Mouse (Mus musculus): ENCODE measurements around the gene Olfr1392. TPM values are rescaled to one million over a fixed set of nuclear protein-coding genes. Genes with fewer than 3 reads are reported as not detected.
"Not testable (repeated sequence)": the region's sequence is repeated elsewhere in the genome, so short reads cannot be mapped to it uniquely, and the experiment has no call there.

Olfr1392 gene
- 0.14 TPM in 1 of 2 replicates, not detected in the other for polyA plus RNA-seq (2015; fragmentation: Nextera tagmentation; extraction: Ambion mirVana)

DNA sequence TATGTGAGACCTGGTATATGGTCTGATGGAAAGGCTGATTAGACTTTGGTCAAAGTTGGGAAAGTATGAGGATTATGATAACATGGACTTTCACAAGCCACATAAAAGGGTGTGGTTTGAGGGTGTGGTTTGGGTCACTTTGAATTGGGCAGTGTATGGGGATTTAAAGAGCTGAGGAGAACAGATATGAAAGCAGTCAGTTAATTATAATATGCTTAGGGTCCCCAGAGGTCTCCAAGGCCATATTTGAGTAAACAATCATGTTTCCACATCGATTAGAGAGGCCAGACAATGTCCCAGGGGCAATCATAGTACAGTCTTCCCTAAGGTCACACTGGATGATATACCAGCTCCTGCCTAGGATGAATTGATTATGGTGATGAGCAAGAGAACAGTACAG, at the start of gene Olfr1392:
Olfr1392 (plus strand) TSS at position 301 of the 400 bp plus-strand sequence.
- WGBS = 32% methylated on average over 1 of the region's 1 CpGs
- ATAC-seq (ENCODE audit: low read depth); H3K4me3 ChIP-seq (ENCODE audit: low read length): not testable (repeated sequence)

DNA sequence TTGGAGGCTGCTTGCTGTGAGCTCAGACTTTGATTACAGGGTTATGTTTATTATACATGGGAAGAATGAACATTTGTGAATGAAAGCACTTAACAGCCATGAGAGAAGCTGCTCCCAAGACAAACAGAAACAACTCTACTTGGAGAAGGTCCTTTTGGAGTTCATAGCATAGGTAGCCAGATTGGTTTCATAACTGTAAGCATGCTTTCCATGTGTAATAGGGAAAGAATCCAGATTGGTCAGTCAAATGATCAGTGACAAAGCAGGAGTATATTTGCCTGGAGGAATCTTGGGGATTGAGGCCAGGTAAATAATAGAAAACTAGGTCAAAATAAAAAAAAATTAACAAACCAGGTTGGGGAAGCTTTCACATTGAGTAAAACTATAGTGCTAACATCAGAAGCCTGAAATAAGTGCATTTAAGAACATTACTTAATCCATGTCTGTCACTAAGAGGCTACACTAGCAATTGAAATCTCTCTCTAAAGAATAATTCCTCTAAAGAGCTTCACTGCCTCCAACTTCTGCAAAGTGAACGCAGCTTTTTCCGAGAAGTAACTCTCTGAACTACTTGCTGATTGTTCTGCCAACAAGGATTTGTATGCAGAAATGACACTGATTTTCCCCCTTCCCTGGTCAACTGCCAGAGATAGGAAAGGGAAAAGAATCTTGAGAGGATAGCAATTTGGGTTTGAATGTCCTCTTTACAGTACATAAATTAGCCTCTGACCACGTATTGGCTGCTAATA, 49.4 kb upstream of the Olfr1392 start:
- H3K9ac ChIP-seq (ENCODE audit: low read length) = no peak overlapping the region
- H3K27me3 ChIP-seq (ENCODE audit: control insufficient read depth, insufficient read depth, low read depth, low read length) = no peaks in the 10 kb centered on the region
- H3K4me2 ChIP-seq (ENCODE audit: low read depth, low read length) = no peak overlapping the region
- no peak overlapping the region for H3K27ac ChIP-seq (ENCODE audit: low read length)
- peaks cover 2% of the 10 kb centered on the region; the same call in 1 of the 2 replicates for H3K4me1 ChIP-seq (replicated peaks; ENCODE audit: control insufficient read depth, insufficient read depth, low read length)
- H3K4me3 ChIP-seq (ENCODE audit: low read length) = no peak overlapping the region
- no peaks in the 10 kb centered on the region for H3K9me3 ChIP-seq (ENCODE audit: control insufficient read depth, low read length)
- no peaks in the 10 kb centered on the region for H3K36me3 ChIP-seq (ENCODE audit: control insufficient read depth, insufficient read depth, low read length)
- WGBS = 55% methylated on average over 3 of the region's 3 CpGs
- ATAC-seq (ENCODE audit: low read depth) = no peak

More for the DNA sequence above, at the start of gene Olfr1392:
- not testable (repeated sequence) for H3K27ac ChIP-seq (ENCODE audit: low read length); H3K9me3 ChIP-seq (ENCODE audit: control insufficient read depth, low read length); H3K36me3 ChIP-seq (ENCODE audit: control insufficient read depth, insufficient read depth, low read length); H3K9ac ChIP-seq (ENCODE audit: low read length); H3K4me2 ChIP-seq (ENCODE audit: low read depth, low read length); H3K27me3 ChIP-seq (ENCODE audit: control insufficient read depth, insufficient read depth, low read depth, low read length); H3K4me1 ChIP-seq (replicated peaks; ENCODE audit: control insufficient read depth, insufficient read depth, low read length)

DNA sequence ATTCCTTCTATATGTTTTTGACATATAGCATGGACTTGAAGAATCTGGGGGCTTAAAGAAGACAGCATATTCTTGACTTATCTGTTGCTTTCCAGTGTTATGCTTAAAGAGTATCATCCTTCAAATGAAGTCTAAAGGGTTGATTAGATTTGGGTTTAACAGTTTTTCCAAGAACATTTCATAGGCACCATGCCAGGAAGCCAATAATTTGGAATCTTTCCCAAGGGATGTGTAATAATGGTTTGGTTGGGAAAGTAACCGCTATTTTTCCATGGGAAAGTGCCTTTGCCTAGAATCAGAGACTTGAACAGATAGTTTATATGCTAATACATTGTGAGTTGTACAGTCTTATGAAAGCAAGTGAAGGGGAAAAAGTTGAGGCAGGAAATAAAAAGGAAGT, 48.2 kb upstream of the Olfr1392 start:
- Histone ChIP-seq H3K4me1 (replicated peaks; ENCODE audit: control insufficient read depth, insufficient read depth, low read length) (peaks cover 2% of the 10 kb centered on the region; the same call in 1 of the 2 replicates), H3K4me2 (ENCODE audit: low read depth, low read length) (no peak overlapping the region), H3K36me3 (ENCODE audit: control insufficient read depth, insufficient read depth, low read length) (no peaks in the 10 kb centered on the region), H3K9ac (ENCODE audit: low read length) (no peak overlapping the region), H3K9me3 (ENCODE audit: control insufficient read depth, low read length) (no peaks in the 10 kb centered on the region), H3K27ac (ENCODE audit: low read length) (no peak overlapping the region), H3K4me3 (ENCODE audit: low read length) (no peak overlapping the region), H3K27me3 (ENCODE audit: control insufficient read depth, insufficient read depth, low read depth, low read length) (no peaks in the 10 kb centered on the region)
- ATAC-seq (ENCODE audit: low read depth) = no peak
- 52% methylated on average over 1 of the region's 1 CpGs for WGBS

DNA sequence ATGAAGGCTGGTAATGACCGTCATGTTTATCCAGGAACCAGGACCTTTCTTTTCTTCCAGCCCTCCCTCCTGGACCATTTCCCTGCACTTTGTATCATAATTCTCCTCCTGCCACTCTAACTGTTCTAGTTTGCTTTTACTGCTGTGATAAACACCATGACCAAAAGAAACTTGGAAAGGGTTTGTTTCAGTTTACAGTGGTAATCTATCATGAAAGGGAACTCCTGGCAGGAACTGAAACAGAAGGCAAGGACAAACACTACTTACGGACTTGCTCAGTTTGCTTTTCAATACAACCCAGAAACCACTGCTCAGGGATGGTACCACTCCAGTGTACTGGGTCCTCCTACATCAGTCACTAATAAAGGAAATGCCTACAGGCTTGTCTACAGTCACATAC, 47.5 kb upstream of the Olfr1392 start:
- H3K4me3 ChIP-seq (ENCODE audit: low read length) = no peak overlapping the region
- H3K36me3 ChIP-seq (ENCODE audit: control insufficient read depth, insufficient read depth, low read length) = no peaks in the 10 kb centered on the region
- H3K9me3 ChIP-seq (ENCODE audit: control insufficient read depth, low read length) = no peaks in the 10 kb centered on the region
- H3K27me3 ChIP-seq (ENCODE audit: control insufficient read depth, insufficient read depth, low read depth, low read length) = no peaks in the 10 kb centered on the region
- peaks cover 2% of the 10 kb centered on the region; the same call in 1 of the 2 replicates for H3K4me1 ChIP-seq (replicated peaks; ENCODE audit: control insufficient read depth, insufficient read depth, low read length)
- no peak overlapping the region for H3K27ac ChIP-seq (ENCODE audit: low read length)
- H3K4me2 ChIP-seq (ENCODE audit: low read depth, low read length) = no peak overlapping the region
- 41% methylated on average over 2 of the region's 2 CpGs for WGBS
- no peak overlapping the region for H3K9ac ChIP-seq (ENCODE audit: low read length)
- ATAC-seq (ENCODE audit: low read depth) = no peak

DNA sequence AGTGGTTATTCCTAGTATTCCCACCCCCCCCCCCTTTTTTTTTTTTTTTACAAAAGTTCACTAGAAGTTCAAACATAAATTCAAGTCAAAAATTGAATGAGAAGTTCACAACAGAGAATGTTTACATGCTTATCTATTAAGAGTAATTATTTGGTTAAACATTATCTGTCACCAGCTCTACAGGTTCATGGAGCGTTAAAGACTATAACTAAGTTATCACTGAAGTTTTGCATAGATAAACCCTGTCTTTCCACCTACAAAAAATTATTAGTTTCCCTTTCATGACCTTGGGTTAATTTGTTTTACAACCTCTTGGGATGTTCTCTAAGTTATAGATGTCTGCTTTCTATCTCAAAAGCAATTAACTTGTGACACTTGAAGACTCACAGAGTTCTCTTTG, 44.8 kb upstream of the Olfr1392 start:
- Histone ChIP-seq H3K4me2 (ENCODE audit: low read depth, low read length) (no peak overlapping the region), H3K36me3 (ENCODE audit: control insufficient read depth, insufficient read depth, low read length) (no peaks in the 10 kb centered on the region), H3K9ac (ENCODE audit: low read length) (no peak overlapping the region), H3K9me3 (ENCODE audit: control insufficient read depth, low read length) (no peaks in the 10 kb centered on the region), H3K27ac (ENCODE audit: low read length) (no peak overlapping the region), H3K4me3 (ENCODE audit: low read length) (no peak overlapping the region), H3K27me3 (ENCODE audit: control insufficient read depth, insufficient read depth, low read depth, low read length) (no peaks in the 10 kb centered on the region), H3K4me1 (replicated peaks; ENCODE audit: control insufficient read depth, insufficient read depth, low read length) (peaks cover 12% of the 10 kb centered on the region)
- no peak for ATAC-seq (ENCODE audit: low read depth)
- 61% methylated on average over 1 of the region's 1 CpGs for WGBS

DNA sequence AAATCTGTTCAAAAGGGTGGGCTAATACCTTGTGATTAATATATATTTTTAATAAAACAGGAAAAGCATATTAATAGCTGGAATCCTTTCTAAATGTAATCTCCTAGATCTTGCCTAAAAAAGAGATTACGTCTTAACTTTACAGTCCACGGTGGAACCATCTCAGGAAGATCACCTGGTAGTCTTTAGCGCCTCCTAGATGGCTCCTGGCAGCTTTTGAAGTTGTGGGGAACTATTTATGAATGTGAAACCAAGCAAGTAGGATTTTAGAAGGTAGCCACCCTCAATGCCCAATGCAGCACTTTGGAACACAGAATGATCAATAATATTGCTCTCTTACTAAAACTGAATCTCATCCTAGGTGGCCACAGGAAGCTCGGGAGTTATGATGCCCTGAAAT, 44.2 kb upstream of the Olfr1392 start:
- ATAC-seq (ENCODE audit: low read depth) = no peak
- Histone ChIP-seq H3K27me3 (ENCODE audit: control insufficient read depth, insufficient read depth, low read depth, low read length) (no peaks in the 10 kb centered on the region), H3K4me3 (ENCODE audit: low read length) (no peak overlapping the region), H3K4me1 (replicated peaks; ENCODE audit: control insufficient read depth, insufficient read depth, low read length) (peaks cover 17% of the 10 kb centered on the region), H3K4me2 (ENCODE audit: low read depth, low read length) (no peak overlapping the region), H3K36me3 (ENCODE audit: control insufficient read depth, insufficient read depth, low read length) (no peaks in the 10 kb centered on the region), H3K9ac (ENCODE audit: low read length) (no peak overlapping the region), H3K9me3 (ENCODE audit: control insufficient read depth, low read length) (no peaks in the 10 kb centered on the region), H3K27ac (ENCODE audit: low read length) (no peak overlapping the region)
- 73% methylated on average over 4 of the region's 4 CpGs for WGBS

DNA sequence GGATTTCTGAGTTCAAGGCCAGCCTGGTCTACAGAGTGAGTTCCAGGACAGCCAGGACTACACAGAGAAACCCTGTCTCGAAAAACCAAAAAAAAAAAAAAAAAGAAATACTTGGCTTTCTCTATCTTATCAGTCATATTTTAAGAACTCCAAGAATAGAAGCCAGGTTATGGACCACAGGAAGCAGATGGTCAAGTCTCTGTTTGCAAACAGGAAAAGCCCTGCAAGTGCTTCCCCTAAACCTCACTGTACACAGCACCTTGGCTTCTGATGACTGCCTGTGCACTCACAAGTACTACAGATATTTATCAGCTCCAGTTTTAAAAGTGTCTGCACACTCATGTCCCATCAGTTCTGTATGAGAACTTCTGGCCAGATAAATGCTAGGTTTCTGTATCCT, 43.6 kb upstream of the Olfr1392 start:
- no peak overlapping the region for H3K9ac ChIP-seq (ENCODE audit: low read length)
- H3K27me3 ChIP-seq (ENCODE audit: control insufficient read depth, insufficient read depth, low read depth, low read length) = no peaks in the 10 kb centered on the region
- no peak overlapping the region for H3K4me3 ChIP-seq (ENCODE audit: low read length)
- no peaks in the 10 kb centered on the region for H3K36me3 ChIP-seq (ENCODE audit: control insufficient read depth, insufficient read depth, low read length)
- peaks cover 21% of the 10 kb centered on the region for H3K4me1 ChIP-seq (replicated peaks; ENCODE audit: control insufficient read depth, insufficient read depth, low read length)
- 80% methylated on average over 1 of the region's 1 CpGs for WGBS
- ATAC-seq (ENCODE audit: low read depth) = no peak
- H3K27ac ChIP-seq (ENCODE audit: low read length) = no peak overlapping the region
- H3K9me3 ChIP-seq (ENCODE audit: control insufficient read depth, low read length) = no peaks in the 10 kb centered on the region
- H3K4me2 ChIP-seq (ENCODE audit: low read depth, low read length) = no peak overlapping the region

DNA sequence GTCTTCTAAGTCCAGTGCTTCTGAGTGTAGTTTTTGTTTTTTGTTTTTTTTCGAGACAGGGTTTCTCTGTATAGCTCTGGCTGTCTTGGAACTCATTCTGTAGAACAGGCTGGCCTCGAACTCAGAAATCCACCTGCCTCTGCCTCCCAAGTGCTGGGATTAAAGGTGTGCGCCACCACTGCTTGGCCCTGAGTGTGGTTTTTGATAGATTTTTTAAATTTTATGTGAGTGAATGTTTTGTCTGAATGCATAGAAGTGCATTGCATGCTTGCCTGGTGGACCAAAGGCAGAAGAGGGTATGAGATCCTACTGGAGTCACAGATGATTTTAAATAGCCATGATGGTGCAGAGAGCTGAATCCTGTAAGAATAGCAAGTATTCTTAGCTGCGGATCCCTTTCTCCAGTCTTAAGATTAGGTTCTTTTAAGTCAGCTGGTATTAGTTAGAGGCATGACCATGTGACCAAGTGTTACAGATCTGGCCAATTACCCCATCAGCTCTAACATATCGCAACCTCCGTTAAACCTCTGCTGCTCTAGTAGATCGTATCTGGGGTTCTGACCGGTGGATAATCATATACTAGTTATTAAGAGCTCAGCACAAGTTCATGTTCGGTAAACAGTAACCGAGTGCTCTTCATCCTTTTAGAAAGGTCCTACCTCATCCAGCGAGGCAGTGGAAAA, 42.0 kb upstream of the Olfr1392 start:
- Histone ChIP-seq H3K4me2 (ENCODE audit: low read depth, low read length) (peak overlapping the region; percentile 66), H3K4me1 (replicated peaks; ENCODE audit: control insufficient read depth, insufficient read depth, low read length) (peaks cover 35% of the 10 kb centered on the region), H3K27ac (ENCODE audit: low read length) (peak overlapping the region; percentile 98), H3K27me3 (ENCODE audit: control insufficient read depth, insufficient read depth, low read depth, low read length) (no peaks in the 10 kb centered on the region), H3K36me3 (ENCODE audit: control insufficient read depth, insufficient read depth, low read length) (no peaks in the 10 kb centered on the region), H3K4me3 (ENCODE audit: low read length) (peak overlapping the region; percentile 60), H3K9ac (ENCODE audit: low read length) (peak overlapping the region; percentile 79), H3K9me3 (ENCODE audit: control insufficient read depth, low read length) (no peaks in the 10 kb centered on the region)
- no peak for ATAC-seq (ENCODE audit: low read depth)
- 19% methylated on average over 11 of the region's 11 CpGs for WGBS

DNA sequence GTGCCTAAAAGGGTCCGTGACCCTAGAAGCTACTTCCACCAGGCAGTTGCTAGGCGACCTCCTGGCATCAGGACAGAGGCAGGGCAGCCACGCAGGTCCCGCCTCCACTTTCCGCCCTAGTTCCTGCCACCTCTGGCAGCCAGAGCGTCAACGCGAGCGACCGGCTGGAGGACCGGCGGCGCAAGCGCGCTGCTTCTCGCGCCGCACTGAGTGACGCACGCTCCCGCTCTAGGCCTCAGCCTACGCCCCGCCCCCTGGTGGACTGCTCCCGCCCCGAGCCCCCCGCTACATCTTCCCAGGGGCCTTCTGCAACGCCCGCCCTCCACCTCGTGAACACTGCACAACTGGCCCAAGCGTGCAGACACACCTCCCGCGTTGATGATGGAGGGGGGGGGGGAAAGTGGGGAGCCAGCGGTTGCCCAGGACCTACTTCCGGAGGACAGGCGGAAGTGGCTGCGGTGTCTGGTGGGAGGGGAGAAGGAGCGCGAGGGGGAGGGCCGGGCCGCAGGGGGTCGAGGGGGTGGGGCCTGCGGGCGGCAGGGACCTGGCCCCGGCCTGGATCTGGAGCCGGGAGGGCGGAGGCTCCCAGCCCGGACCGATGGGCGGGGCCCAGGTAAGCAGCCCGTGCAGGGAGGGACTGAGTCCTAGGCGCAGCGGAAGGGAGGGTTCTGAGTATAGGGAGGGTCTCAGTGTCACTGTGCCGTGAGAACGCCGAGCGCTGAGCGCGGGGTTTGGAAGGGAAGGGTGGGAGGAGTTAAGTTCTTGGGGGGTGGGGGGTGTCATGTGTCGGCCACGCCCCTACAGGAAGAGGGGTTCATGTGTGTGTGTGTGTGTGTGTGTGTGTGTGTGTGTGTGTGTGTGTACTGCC, 41.1 kb upstream of the Olfr1392 start, which contains the start of gene Mgat1:
Mgat1 (plus strand) TSS at position 465 of the 868 bp plus-strand sequence.
- ATAC-seq (ENCODE audit: low read depth) = peak; percentile 94
- H3K27me3 ChIP-seq (ENCODE audit: control insufficient read depth, insufficient read depth, low read depth, low read length) = no peaks in the 10 kb centered on the region
- H3K27ac ChIP-seq (ENCODE audit: low read length) = peak within 1 kb of the TSS; percentile 98
- peaks cover 43% of the 10 kb centered on the region for H3K4me1 ChIP-seq (replicated peaks; ENCODE audit: control insufficient read depth, insufficient read depth, low read length)
- H3K9ac ChIP-seq (ENCODE audit: low read length) = peak within 1 kb of the TSS; percentile 79
- H3K36me3 ChIP-seq (ENCODE audit: control insufficient read depth, insufficient read depth, low read length) = no peaks in the 10 kb centered on the region
- under 1% methylated on average over 56 of the region's 60 CpGs for WGBS
- H3K9me3 ChIP-seq (ENCODE audit: control insufficient read depth, low read length) = no peaks in the 10 kb centered on the region
- H3K4me3 ChIP-seq (ENCODE audit: low read length) = peak within 1 kb of the TSS; percentile 60
- H3K4me2 ChIP-seq (ENCODE audit: low read depth, low read length) = peak within 1 kb of the TSS; percentile 66
